Comparison of ENCODE assay signal across 26 mouse cellular contexts in genomic region chr10:26226241-26226640, GRCm38 (mm10). TPM values are rescaled to one million over a fixed set of nuclear protein-coding genes. Genes with fewer than 3 reads are reported as not detected.
DNase-seq lines count a peak whose midpoint lies in the region; ATAC-seq and TF ChIP-seq lines count a peak whose summit lies in the region.
"Had no signal": no experiment of that assay in that cellular context is flagged by ENCODE, and none has a peak within 500 bp of the region (broad histone marks: within the 10 kb centered on the region; RNA-seq: fewer than 3 reads in every experiment).

No protein-coding gene starts in this region.

- H3K27me3 ChIP-seq in heart, embryonic 10.5 days (ENCODE audit: insufficient read depth, poor library complexity, severe bottlenecking) = no peaks in the 10 kb centered on the region
- no peaks in the 10 kb centered on the region for H3K27me3 ChIP-seq in lung, embryonic 14.5 days (ENCODE audit: insufficient read depth, low read length)
- no peaks in the 10 kb centered on the region for H3K27me3 ChIP-seq in lung, embryonic 15.5 days
- no peaks in the 10 kb centered on the region for H3K27me3 ChIP-seq in lung, embryonic 16.5 days (ENCODE audit: control insufficient read depth, insufficient read depth, low read depth, low read length)
- H3K27me3 ChIP-seq: CH12.LX had no signal

- no peak overlapping the region for H3K4me2 ChIP-seq in lung, embryonic 14.5 days
- H3K4me2 ChIP-seq in lung, embryonic 15.5 days = no peak overlapping the region
- no peak overlapping the region for H3K4me2 ChIP-seq in lung, embryonic 16.5 days (ENCODE audit: low read depth, low read length)

- H3K9ac ChIP-seq in lung, embryonic 14.5 days = no peak overlapping the region
- H3K9ac ChIP-seq in lung, embryonic 15.5 days = no peak overlapping the region
- no peak overlapping the region for H3K9ac ChIP-seq in lung, embryonic 16.5 days (ENCODE audit: low read length)

- TF ChIP-seq POLR2A in lung, adult 2 months (IDR thresholded peaks at IDR 0.05; ENCODE audit: borderline replicate concordance, extremely low read depth, low read depth, low read length) = no peak

- no peak overlapping the region for H3K4me3 ChIP-seq in heart, embryonic 10.5 days
- no peak overlapping the region for H3K4me3 ChIP-seq in lung, embryonic 14.5 days (ENCODE audit: low read depth, low read length)
- no peak overlapping the region for H3K4me3 ChIP-seq in lung, embryonic 15.5 days
- H3K4me3 ChIP-seq in lung, embryonic 16.5 days (ENCODE audit: low read length) = no peak overlapping the region
- no peak overlapping the region for H3K4me3 ChIP-seq in lung, adult 2 months (replicated peaks; ENCODE audit: extremely low read depth, low read depth, low read length)

- ATAC-seq in lung, embryonic 14.5 days (ENCODE audit: insufficient read depth) = peak; percentile 79; the same call in 1 of the 2 replicates
- peak; percentile 80; the same call in 1 of the 2 replicates for ATAC-seq in lung, embryonic 15.5 days (ENCODE audit: borderline replicate concordance, extremely low read depth, low FRiP score, low TSS enrichment)
- ATAC-seq in lung, embryonic 16.5 days (ENCODE audit: low read depth) = peak; percentile 73
- ATAC-seq: activated CD4-positive, CD25-positive, alpha-beta regulatory T cell, adult 4 months; CD4-positive, CD25-positive, alpha-beta regulatory T cell, adult 4 months; Patski had no signal

- no peaks in the 10 kb centered on the region for H3K9me3 ChIP-seq in heart, embryonic 10.5 days
- no peaks in the 10 kb centered on the region for H3K9me3 ChIP-seq in lung, embryonic 14.5 days (ENCODE audit: low read depth, low read length)
- no peaks in the 10 kb centered on the region for H3K9me3 ChIP-seq in lung, embryonic 15.5 days
- H3K9me3 ChIP-seq in lung, embryonic 16.5 days (ENCODE audit: control insufficient read depth, low read length) = no peaks in the 10 kb centered on the region
- H3K9me3 ChIP-seq: G1E had no signal

- TF ChIP-seq CTCF in lung, embryonic 14.5 days (IDR thresholded peaks at IDR 0.05; ENCODE audit: low read depth) = no peak
- TF ChIP-seq CTCF in lung, adult 2 months (IDR thresholded peaks at IDR 0.05; ENCODE audit: insufficient read depth, low read length) = no peak

- WGBS in heart, embryonic 10.5 days = 84% methylated on average over 5 of the region's 5 CpGs
- 35% methylated on average over 5 of the region's 5 CpGs for WGBS in lung, embryonic 14.5 days
- 41% methylated on average over 5 of the region's 5 CpGs for WGBS in lung, embryonic 15.5 days
- 48% methylated on average over 5 of the region's 5 CpGs for WGBS in lung, embryonic 16.5 days
- WGBS in lung, adult 2 months = 59% methylated on average over 5 of the region's 5 CpGs

- H3K4me1 ChIP-seq in heart, embryonic 10.5 days = no peaks in the 10 kb centered on the region
- no peaks in the 10 kb centered on the region for H3K4me1 ChIP-seq in lung, embryonic 14.5 days (ENCODE audit: insufficient read depth)
- peaks cover 13% of the 10 kb centered on the region; the same call in 1 of the 2 replicates for H3K4me1 ChIP-seq in lung, embryonic 15.5 days
- peaks cover 4% of the 10 kb centered on the region; the same call in 1 of the 2 replicates for H3K4me1 ChIP-seq in lung, embryonic 16.5 days (replicated peaks; ENCODE audit: control insufficient read depth, insufficient read depth, low read length)
- peaks cover 2% of the 10 kb centered on the region for H3K4me1 ChIP-seq in lung, adult 2 months (ENCODE audit: control insufficient read depth, insufficient read depth, low read length)

- H3K27ac ChIP-seq in heart, embryonic 10.5 days = no peak overlapping the region
- peak overlapping the region; percentile 86 for H3K27ac ChIP-seq in lung, embryonic 14.5 days (ENCODE audit: low read depth)
- peak overlapping the region; percentile 79 for H3K27ac ChIP-seq in lung, embryonic 15.5 days
- peak overlapping the region; percentile 71 for H3K27ac ChIP-seq in lung, embryonic 16.5 days (ENCODE audit: low read length)

- no peaks in the 10 kb centered on the region for H3K36me3 ChIP-seq in heart, embryonic 10.5 days
- H3K36me3 ChIP-seq in lung, embryonic 14.5 days (ENCODE audit: insufficient read depth) = no peaks in the 10 kb centered on the region
- no peaks in the 10 kb centered on the region for H3K36me3 ChIP-seq in lung, embryonic 15.5 days
- H3K36me3 ChIP-seq in lung, embryonic 16.5 days (ENCODE audit: control insufficient read depth, insufficient read depth, low read length) = no peaks in the 10 kb centered on the region
- H3K36me3 ChIP-seq: G1E had no signal

- DNase-seq in heart, embryonic 10.5 days (ENCODE audit: low spot score) = peak; percentile 9
- no peak for DNase-seq in heart, adult 8-10 months (ENCODE audit: low spot score)
- peak; percentile 60 for DNase-seq in lung, embryonic 14.5 days
- DNase-seq in lung, postnatal 4 days = no peak
- no peak for DNase-seq in lung, postnatal 25 days (ENCODE audit: low spot score)
- DNase-seq in lung, adult 2 months = no peak
- DNase-seq: adrenal gland, adult 2 months; adrenal gland, adult 8-10 months; adrenal gland, postnatal 10 days; adrenal gland, postnatal 14 days; adrenal gland, postnatal 25 days; adrenal gland, postnatal 36 days; B cell, adult 2 months; cerebellum, adult 11 months; cerebellum, adult 11-12 months had no signal

RNA-seq across cellular contexts. Expression of gene Samd3, which starts 3.3 kb away (rescaled TPM):
- polyA plus RNA-seq in heart, embryonic 10.5 days (2016; fragmentation: Nextera tagmentation; extraction: Ambion mirVana) = 0.23 TPM in 1 of 2 replicates, not detected in the other
- not detected for total RNA-seq in heart, adult 8-10 months (2022)
- polyA plus RNA-seq in lung, embryonic 14.5 days (2014; fragmentation: Nextera tagmentation; extraction: Ambion mirVana) = 0.32 and 0.51 TPM in 2 replicates
- polyA plus RNA-seq in lung, embryonic 15.5 days (2015; fragmentation: Nextera tagmentation; extraction: Ambion mirVana) = 0.28 and 0.30 TPM in 2 replicates
- 0.28 and 0.49 TPM in 2 replicates for polyA plus RNA-seq in lung, embryonic 16.5 days (2015; fragmentation: Nextera tagmentation; extraction: Ambion mirVana)
- 0.32 and 0.44 TPM in 2 replicates for polyA plus RNA-seq in lung, adult 2 months (2012; rRNA removed)
- total RNA-seq: adrenal gland, adult 2 months; adrenal gland, postnatal 10 days; adrenal gland, postnatal 14 days; adrenal gland, postnatal 25 days; adrenal gland, postnatal 36 days; adrenal gland, postnatal 4 days; CH12.LX; ES-E14; G1E; MEL had no signal
- polyA plus RNA-seq: C2C12, G1E, Patski had no signal

Comparison
In these comparisons a context has a peak if more than half of its experiments do, and no peak if none do; other contexts are left out.
1. DNase-seq: peak in heart, embryonic 10.5 days (single experiment) and lung, embryonic 14.5 days (single experiment); none in heart, adult 8-10 months (single experiment), lung, postnatal 4 days (0 of 2), lung, postnatal 25 days (single experiment) and lung, adult 2 months (single experiment).
2. Peak in every context shown above with its lines, with median percentiles within 50 percentile points of each other: ATAC-seq.